Mouse (Mus musculus): ENCODE measurements around the gene 1600014C10Rik. TPM values are rescaled to one million over a fixed set of nuclear protein-coding genes. Genes with fewer than 3 reads are reported as not detected.

The 1600014C10Rik gene
- polyA plus RNA-seq, 1 experiment, result not detected

DNA sequence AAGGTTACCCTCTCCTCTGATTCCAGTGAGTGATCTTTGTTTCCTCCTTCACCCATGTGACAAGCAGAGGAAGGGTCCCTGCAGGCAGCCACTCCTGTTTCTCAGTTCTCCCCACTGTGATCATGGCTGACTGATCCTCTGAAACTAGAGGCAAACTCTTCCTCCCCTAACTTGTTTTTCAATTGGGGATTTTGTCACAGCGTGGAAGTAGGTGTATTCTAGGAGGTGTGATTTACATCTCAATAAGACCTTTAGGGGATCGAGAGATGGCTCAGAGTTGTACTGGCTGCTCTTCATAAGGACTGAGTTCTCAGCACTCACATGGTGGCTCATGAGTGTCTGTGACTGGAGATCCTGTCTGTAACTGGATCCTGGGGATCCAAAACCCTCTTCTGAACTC, 22.8 kb downstream of the 1600014C10Rik start:
- Histone ChIP-seq H3K27me3 (ENCODE audit: control insufficient read depth) (no peaks in the 10 kb centered on the region), H3K4me1 (ENCODE audit: control insufficient read depth) (peaks cover 16% of the 10 kb centered on the region), H3K4me3 (replicated peaks) (no peak overlapping the region), H3K9me3 (ENCODE audit: control insufficient read depth, low read length) (peaks cover 5% of the 10 kb centered on the region), H3K36me3 (ENCODE audit: control insufficient read depth) (no peaks in the 10 kb centered on the region)
- TF ChIP-seq GATA1 (IDR thresholded peaks at IDR 0.05; ENCODE audit: low read length) (no peak), TAL1 (IDR thresholded peaks at IDR 0.05; ENCODE audit: low read length) (no peak)

DNA sequence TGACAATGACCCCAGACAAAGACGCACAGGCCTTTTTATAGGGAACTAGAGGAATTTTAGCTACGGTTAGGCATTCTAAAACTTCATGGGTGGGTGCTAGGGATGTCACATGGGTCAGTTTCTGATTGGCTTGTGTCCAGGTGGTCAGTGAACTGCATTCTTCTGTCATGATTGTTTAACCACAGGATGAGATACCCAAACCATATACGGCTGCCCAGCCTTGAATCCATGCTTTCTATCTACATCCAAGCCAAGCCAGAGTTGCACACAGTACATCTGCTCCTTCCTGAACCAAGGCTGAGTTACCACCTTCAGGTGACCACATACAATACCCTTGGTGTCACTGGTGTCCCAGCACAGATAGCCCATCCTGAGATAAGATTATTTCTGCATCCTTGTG, 23.5 kb downstream of the 1600014C10Rik start:
- peaks cover 3% of the 10 kb centered on the region for H3K9me3 ChIP-seq (ENCODE audit: control insufficient read depth, low read length)
- H3K4me1 ChIP-seq (ENCODE audit: control insufficient read depth), result peaks cover 15% of the 10 kb centered on the region
- TF ChIP-seq GATA1 (IDR thresholded peaks at IDR 0.05; ENCODE audit: low read length) (no peak), TAL1 (IDR thresholded peaks at IDR 0.05; ENCODE audit: low read length) (no peak)
- H3K27me3 ChIP-seq (ENCODE audit: control insufficient read depth), result no peaks in the 10 kb centered on the region
- no peaks in the 10 kb centered on the region for H3K36me3 ChIP-seq (ENCODE audit: control insufficient read depth)
- no peak overlapping the region for H3K4me3 ChIP-seq (replicated peaks)

DNA sequence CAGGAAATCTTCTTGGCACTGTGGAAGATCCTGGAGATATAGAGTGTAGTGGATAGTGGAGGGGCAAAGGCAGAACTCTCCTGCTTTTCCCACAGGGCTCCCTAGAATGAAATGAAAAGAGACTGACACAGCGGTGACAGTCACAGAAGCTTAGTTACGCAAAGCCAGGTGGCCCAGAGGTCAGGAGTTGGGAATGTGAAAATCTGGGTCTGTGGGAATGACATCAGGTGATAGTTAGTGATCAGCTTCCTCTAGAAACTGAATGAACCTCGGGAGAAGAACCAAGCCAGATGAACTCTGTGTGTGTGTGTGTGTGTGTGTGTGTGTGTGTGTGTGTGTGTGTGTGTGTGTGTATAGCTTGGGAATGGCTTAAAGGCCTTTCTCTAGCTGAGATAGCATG, 26.0 kb downstream of the 1600014C10Rik start:
- peaks cover 15% of the 10 kb centered on the region for H3K4me1 ChIP-seq (ENCODE audit: control insufficient read depth)
- peaks cover 3% of the 10 kb centered on the region for H3K9me3 ChIP-seq (ENCODE audit: control insufficient read depth, low read length)
- no peak overlapping the region for H3K4me3 ChIP-seq (replicated peaks)
- no peaks in the 10 kb centered on the region for H3K27me3 ChIP-seq (ENCODE audit: control insufficient read depth)
- TF ChIP-seq TAL1 (IDR thresholded peaks at IDR 0.05; ENCODE audit: low read length), result no peak
- TF ChIP-seq GATA1 (IDR thresholded peaks at IDR 0.05; ENCODE audit: low read length), result no peak
- no peaks in the 10 kb centered on the region for H3K36me3 ChIP-seq (ENCODE audit: control insufficient read depth)

DNA sequence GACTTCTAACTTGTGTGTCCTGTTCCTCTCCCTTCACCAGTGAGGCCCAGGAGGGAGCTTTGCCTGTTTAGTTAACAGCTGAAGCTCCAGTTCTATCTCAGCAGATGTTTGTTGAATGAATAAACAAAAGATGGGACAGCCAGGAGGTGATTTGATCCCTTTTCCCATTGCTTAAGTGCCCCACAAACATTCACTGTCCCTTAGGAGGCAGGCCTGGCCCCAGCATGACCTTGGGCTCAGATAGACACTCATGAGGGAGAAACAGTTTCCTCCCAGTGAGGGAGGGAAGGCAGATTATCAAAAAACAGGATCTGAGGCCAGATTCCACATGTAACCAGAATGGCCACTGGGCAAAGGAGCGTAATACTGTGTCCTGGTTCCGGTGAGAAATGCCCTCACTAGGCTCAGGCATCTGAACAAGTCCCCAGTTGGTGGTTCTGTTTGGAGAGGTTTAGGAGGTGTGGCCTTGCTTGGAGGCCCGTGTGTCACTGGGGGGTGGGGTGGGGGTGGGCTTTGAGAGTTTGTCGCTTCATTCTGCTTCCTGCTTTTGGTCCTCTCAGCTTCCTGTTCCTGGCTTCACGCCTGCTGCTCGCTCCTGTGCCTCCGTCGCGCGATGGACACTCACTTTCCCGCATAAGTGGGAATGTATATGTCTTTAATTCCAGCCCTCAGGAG, 26.6 kb downstream of the 1600014C10Rik start:
- TF ChIP-seq TAL1 (IDR thresholded peaks at IDR 0.05; ENCODE audit: low read length) (no peak), GATA1 (IDR thresholded peaks at IDR 0.05; ENCODE audit: low read length) (no peak)
- H3K9me3 ChIP-seq (ENCODE audit: control insufficient read depth, low read length), result no peaks in the 10 kb centered on the region
- no peaks in the 10 kb centered on the region for H3K36me3 ChIP-seq (ENCODE audit: control insufficient read depth)
- H3K4me3 ChIP-seq (replicated peaks), result no peak overlapping the region
- peaks cover 15% of the 10 kb centered on the region for H3K4me1 ChIP-seq (ENCODE audit: control insufficient read depth)
- H3K27me3 ChIP-seq (ENCODE audit: control insufficient read depth), result no peaks in the 10 kb centered on the region

DNA sequence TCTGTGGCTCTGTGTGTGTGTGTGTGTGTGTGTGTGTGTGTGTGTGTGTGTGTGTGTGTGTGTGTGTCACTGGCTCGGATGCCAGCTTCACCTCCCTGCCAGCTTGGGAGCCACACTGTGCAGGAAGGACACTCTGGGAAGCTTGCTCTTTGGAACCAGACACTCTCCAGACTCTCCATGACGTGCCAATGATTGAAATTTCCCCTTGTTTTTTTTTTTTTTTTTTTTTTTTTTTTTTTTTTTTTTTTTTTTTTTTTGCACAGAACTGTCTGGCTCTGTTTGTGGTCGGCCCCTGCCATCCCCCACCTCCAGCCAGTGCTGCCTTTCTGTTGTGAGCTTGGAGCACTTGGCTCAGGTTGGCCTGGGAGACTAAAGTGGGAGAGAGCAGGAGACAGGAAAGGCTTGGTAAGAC, 29.6 kb downstream of the 1600014C10Rik start:
- Histone ChIP-seq H3K36me3 (ENCODE audit: control insufficient read depth) (no peaks in the 10 kb centered on the region), H3K27me3 (ENCODE audit: control insufficient read depth) (no peaks in the 10 kb centered on the region)
- TF ChIP-seq TAL1 (IDR thresholded peaks at IDR 0.05; ENCODE audit: low read length) (no peak), GATA1 (IDR thresholded peaks at IDR 0.05; ENCODE audit: low read length) (no peak)

DNA sequence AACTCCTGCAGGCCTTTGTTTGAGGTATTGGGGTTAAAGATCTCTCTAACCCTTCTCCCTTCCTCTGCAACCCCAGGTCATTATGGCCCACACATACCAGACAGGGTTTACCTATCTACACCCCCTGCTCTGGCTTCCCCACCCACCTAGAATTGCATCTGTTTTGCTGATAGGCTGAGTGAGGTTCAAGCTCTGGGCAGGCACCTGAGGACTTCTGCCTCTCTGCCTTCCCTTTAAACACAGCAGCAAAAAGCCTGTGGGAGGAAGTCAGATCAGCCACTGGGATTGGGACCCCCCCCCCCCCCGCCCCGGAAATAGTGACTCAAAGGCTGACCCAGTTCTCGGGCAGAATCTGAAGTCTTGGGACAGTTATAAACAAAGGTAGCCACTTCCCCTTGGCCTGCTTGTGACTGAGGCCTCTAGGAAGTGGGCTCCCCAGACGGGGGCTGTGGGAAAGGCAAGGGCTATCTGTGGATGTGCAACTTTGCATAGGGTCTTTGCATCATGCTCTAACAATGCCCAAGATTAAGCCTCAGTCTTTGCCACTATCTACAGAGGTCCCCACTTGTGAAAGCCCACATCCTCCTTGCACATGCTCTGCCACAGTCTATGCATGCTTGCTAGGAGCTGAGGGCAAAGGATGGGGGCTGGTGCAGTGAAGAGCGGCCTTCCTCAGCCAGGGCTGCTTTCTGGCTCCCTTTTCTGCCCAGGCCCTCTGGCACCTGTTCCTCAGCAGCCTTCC, 31.6 kb downstream of the 1600014C10Rik start:
- Histone ChIP-seq H3K27me3 (ENCODE audit: control insufficient read depth) (no peaks in the 10 kb centered on the region), H3K4me3 (replicated peaks) (no peak overlapping the region), H3K9me3 (ENCODE audit: control insufficient read depth, low read length) (no peaks in the 10 kb centered on the region), H3K4me1 (ENCODE audit: control insufficient read depth) (peaks cover 10% of the 10 kb centered on the region), H3K36me3 (ENCODE audit: control insufficient read depth) (no peaks in the 10 kb centered on the region)
- TF ChIP-seq TAL1 (IDR thresholded peaks at IDR 0.05; ENCODE audit: low read length) (no peak), GATA1 (IDR thresholded peaks at IDR 0.05; ENCODE audit: low read length) (no peak)

More for the DNA sequence above, 29.6 kb downstream of the 1600014C10Rik start:
- H3K4me3 ChIP-seq (replicated peaks), result no peak overlapping the region
- peaks cover 15% of the 10 kb centered on the region for H3K4me1 ChIP-seq (ENCODE audit: control insufficient read depth)
- H3K9me3 ChIP-seq (ENCODE audit: control insufficient read depth, low read length), result no peaks in the 10 kb centered on the region

DNA sequence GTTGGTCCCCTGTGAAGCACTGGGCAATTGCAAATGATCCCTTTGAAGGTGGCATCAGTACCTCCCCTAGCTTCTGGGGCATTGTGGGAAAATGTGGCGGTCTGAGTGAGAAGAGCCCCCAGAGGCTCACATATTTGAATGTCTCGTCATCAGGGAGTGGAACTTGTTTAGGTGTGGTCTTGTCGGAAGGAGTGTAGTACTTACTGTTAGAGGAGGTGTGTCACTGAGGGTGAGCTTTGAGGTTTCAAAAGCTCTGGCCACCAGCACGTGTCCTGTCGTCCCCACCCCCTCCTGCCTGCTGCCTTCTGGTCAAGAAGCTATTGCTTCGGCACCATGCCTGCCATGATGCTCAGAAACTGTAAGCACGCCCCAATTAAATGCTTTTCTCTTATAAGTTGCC, 32.3 kb downstream of the 1600014C10Rik start:
- Histone ChIP-seq H3K4me3 (replicated peaks) (no peak overlapping the region), H3K4me1 (ENCODE audit: control insufficient read depth) (peaks cover 5% of the 10 kb centered on the region), H3K27me3 (ENCODE audit: control insufficient read depth) (no peaks in the 10 kb centered on the region), H3K36me3 (ENCODE audit: control insufficient read depth) (no peaks in the 10 kb centered on the region), H3K9me3 (ENCODE audit: control insufficient read depth, low read length) (no peaks in the 10 kb centered on the region)
- no peak for TF ChIP-seq GATA1 (IDR thresholded peaks at IDR 0.05; ENCODE audit: low read length)
- no peak for TF ChIP-seq TAL1 (IDR thresholded peaks at IDR 0.05; ENCODE audit: low read length)

DNA sequence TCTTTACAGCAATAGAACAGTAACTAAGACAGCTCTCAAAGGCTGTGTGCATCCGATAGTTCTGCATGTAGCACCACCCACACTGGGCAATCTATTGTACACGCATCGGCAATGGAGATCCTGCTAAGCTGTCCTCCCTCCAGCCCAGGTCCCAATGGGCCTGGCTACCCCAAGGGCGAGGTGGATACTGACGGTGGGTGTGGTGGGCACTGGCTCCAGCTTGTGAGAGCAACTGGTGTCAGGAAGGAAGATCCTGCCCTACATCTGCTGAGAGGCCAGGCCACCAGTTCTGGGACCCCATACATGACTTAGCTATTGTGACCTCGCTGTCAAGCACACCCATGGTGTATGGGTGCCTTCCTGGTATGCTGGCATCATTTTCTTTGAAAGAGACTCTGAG, 32.7 kb downstream of the 1600014C10Rik start:
- no peaks in the 10 kb centered on the region for H3K9me3 ChIP-seq (ENCODE audit: control insufficient read depth, low read length)
- no peak overlapping the region for H3K4me3 ChIP-seq (replicated peaks)

DNA sequence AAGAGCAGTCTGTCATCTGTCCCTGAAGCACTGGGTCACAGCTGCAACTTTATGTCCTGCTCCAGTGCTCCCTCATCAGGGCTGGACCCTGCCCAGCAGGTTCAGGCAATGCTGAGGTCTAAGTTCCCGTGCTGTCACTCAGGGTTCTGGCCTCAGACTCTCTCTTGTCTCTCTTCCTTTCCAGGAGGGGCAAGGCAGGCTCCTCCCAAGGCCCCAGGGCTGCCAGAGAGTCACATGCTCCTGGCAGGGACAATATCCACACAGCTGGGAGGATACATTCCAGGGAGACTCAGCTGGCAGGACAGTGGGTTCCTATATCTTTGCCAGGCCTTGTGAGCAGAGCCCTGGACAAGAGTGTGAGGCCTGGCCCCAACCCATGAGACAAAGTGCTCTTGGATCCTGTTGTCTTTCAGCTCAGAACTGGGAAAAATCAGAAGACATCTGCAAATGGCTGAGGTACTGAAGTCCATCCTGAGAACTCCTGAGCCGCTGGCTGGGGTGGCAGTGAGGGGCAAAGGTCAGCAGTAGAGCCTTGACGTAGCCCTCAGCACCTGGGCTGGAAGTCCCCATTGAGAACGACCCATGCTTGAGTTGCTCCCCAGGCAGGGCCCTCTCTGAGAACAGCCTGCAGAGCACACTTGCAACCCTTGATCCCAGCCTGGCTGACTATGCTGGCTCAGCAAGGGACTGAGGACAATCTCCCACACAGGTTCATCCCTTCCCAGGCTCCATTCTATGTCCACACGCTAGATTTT, 34.6 kb downstream of the 1600014C10Rik start:
- TF ChIP-seq GATA1 (IDR thresholded peaks at IDR 0.05; ENCODE audit: low read length) (no peak), TAL1 (IDR thresholded peaks at IDR 0.05; ENCODE audit: low read length) (no peak)
- Histone ChIP-seq H3K36me3 (ENCODE audit: control insufficient read depth) (no peaks in the 10 kb centered on the region), H3K4me3 (replicated peaks) (no peak overlapping the region), H3K9me3 (ENCODE audit: control insufficient read depth, low read length) (no peaks in the 10 kb centered on the region), H3K4me1 (ENCODE audit: control insufficient read depth) (no peaks in the 10 kb centered on the region), H3K27me3 (ENCODE audit: control insufficient read depth) (no peaks in the 10 kb centered on the region)

More for the DNA sequence above, 32.7 kb downstream of the 1600014C10Rik start:
- TF ChIP-seq TAL1 (IDR thresholded peaks at IDR 0.05; ENCODE audit: low read length) (no peak), GATA1 (IDR thresholded peaks at IDR 0.05; ENCODE audit: low read length) (no peak)
- no peaks in the 10 kb centered on the region for H3K27me3 ChIP-seq (ENCODE audit: control insufficient read depth)
- H3K4me1 ChIP-seq (ENCODE audit: control insufficient read depth), result peaks cover 2% of the 10 kb centered on the region
- no peaks in the 10 kb centered on the region for H3K36me3 ChIP-seq (ENCODE audit: control insufficient read depth)

Measured in erythroblast, embryonic 14.5 days (primary cell).